ENCODE assay signal across 14 mouse cellular contexts in genomic region chr1:125808426-125808825, GRCm38 (mm10).
DNase-seq lines count a peak whose midpoint lies in the region; ATAC-seq and TF ChIP-seq lines count a peak whose summit lies in the region.
"Had no signal": no experiment of that assay in that cellular context is flagged by ENCODE, and none has a peak within 500 bp of the region (broad histone marks: within the 10 kb centered on the region; RNA-seq: fewer than 3 reads in every experiment).

No protein-coding gene starts in this region.

- no peaks in the 10 kb centered on the region for H3K4me1 ChIP-seq in embryonic facial prominence, embryonic 13.5 days
- no peaks in the 10 kb centered on the region for H3K4me1 ChIP-seq in embryonic facial prominence, embryonic 10.5 days
- H3K4me1 ChIP-seq in midbrain, embryonic 15.5 days, result no peaks in the 10 kb centered on the region
- no peaks in the 10 kb centered on the region for H3K4me1 ChIP-seq in midbrain, embryonic 10.5 days
- H3K4me1 ChIP-seq: intestine, embryonic 15.5 days; neural tube, embryonic 12.5 days had no signal

- no peak overlapping the region for H3K4me2 ChIP-seq in embryonic facial prominence, embryonic 13.5 days
- no peak overlapping the region for H3K4me2 ChIP-seq in midbrain, embryonic 15.5 days
- H3K4me2 ChIP-seq: intestine, embryonic 15.5 days; neural tube, embryonic 12.5 days had no signal

- no peaks in the 10 kb centered on the region for H3K36me3 ChIP-seq in embryonic facial prominence, embryonic 13.5 days
- H3K36me3 ChIP-seq in embryonic facial prominence, embryonic 10.5 days (replicated peaks), result no peaks in the 10 kb centered on the region
- no peaks in the 10 kb centered on the region for H3K36me3 ChIP-seq in midbrain, embryonic 15.5 days (replicated peaks)
- no peaks in the 10 kb centered on the region for H3K36me3 ChIP-seq in midbrain, embryonic 10.5 days
- H3K36me3 ChIP-seq: intestine, embryonic 15.5 days; neural tube, embryonic 12.5 days had no signal

- 41% methylated on average over 2 of the region's 2 CpGs for WGBS in embryonic facial prominence, embryonic 13.5 days
- WGBS in embryonic facial prominence, embryonic 10.5 days, result 67% methylated on average over 2 of the region's 2 CpGs
- WGBS in midbrain, embryonic 15.5 days, result 76% methylated on average over 2 of the region's 2 CpGs
- WGBS in midbrain, embryonic 10.5 days, result 73% methylated on average over 2 of the region's 2 CpGs

- no peak for TF ChIP-seq CTCF in gastrocnemius, adult 2 months (IDR thresholded peaks at IDR 0.05)

- H3K27ac ChIP-seq in embryonic facial prominence, embryonic 13.5 days, result no peak overlapping the region
- H3K27ac ChIP-seq in embryonic facial prominence, embryonic 10.5 days (replicated peaks), result no peak overlapping the region
- no peak overlapping the region for H3K27ac ChIP-seq in midbrain, embryonic 15.5 days
- H3K27ac ChIP-seq in midbrain, embryonic 10.5 days (replicated peaks), result no peak overlapping the region
- H3K27ac ChIP-seq in gastrocnemius, adult 2 months, result no peak overlapping the region
- H3K27ac ChIP-seq: intestine, embryonic 15.5 days; macrophage; neural tube, embryonic 12.5 days had no signal

- H3K4me3 ChIP-seq in embryonic facial prominence, embryonic 13.5 days, result no peak overlapping the region
- no peak overlapping the region for H3K4me3 ChIP-seq in embryonic facial prominence, embryonic 10.5 days
- no peak overlapping the region for H3K4me3 ChIP-seq in midbrain, embryonic 15.5 days
- no peak overlapping the region for H3K4me3 ChIP-seq in midbrain, embryonic 10.5 days
- H3K4me3 ChIP-seq in gastrocnemius, adult 2 months, result no peak overlapping the region
- H3K4me3 ChIP-seq: intestine, embryonic 15.5 days; neural tube, embryonic 12.5 days had no signal

- no peak overlapping the region for H3K9ac ChIP-seq in embryonic facial prominence, embryonic 13.5 days
- H3K9ac ChIP-seq in midbrain, embryonic 15.5 days, result no peak overlapping the region
- H3K9ac ChIP-seq: intestine, embryonic 15.5 days; neural tube, embryonic 12.5 days had no signal

- peak; percentile 26; the same call in 1 of the 2 replicates for ATAC-seq in embryonic facial prominence, embryonic 13.5 days (ENCODE audit: insufficient number of reproducible peaks, insufficient read depth, low FRiP score, low TSS enrichment, low read depth)
- 0 out of 2 replicates have a peak, but pooled peaks have one; percentile 27 for ATAC-seq in midbrain, embryonic 15.5 days (replicated peaks)
- ATAC-seq: intestine, embryonic 15.5 days had no signal

- intact Hi-C loops in gastrocnemius, adult 2 months (cut with DNase I), result no loop called here

- H3K9me3 ChIP-seq in embryonic facial prominence, embryonic 13.5 days, result no peaks in the 10 kb centered on the region
- H3K9me3 ChIP-seq in embryonic facial prominence, embryonic 10.5 days, result no peaks in the 10 kb centered on the region
- H3K9me3 ChIP-seq in midbrain, embryonic 15.5 days, result no peaks in the 10 kb centered on the region
- no peaks in the 10 kb centered on the region for H3K9me3 ChIP-seq in midbrain, embryonic 10.5 days (replicated peaks)
- H3K9me3 ChIP-seq: intestine, embryonic 15.5 days; neural tube, embryonic 12.5 days had no signal

- H3K27me3 ChIP-seq in embryonic facial prominence, embryonic 13.5 days, result no peaks in the 10 kb centered on the region
- H3K27me3 ChIP-seq in embryonic facial prominence, embryonic 10.5 days (replicated peaks; ENCODE audit: low read depth, poor library complexity, severe bottlenecking), result no peaks in the 10 kb centered on the region
- H3K27me3 ChIP-seq in midbrain, embryonic 15.5 days (replicated peaks), result no peaks in the 10 kb centered on the region
- H3K27me3 ChIP-seq in midbrain, embryonic 10.5 days (ENCODE audit: low read depth, poor library complexity, severe bottlenecking), result no peaks in the 10 kb centered on the region
- H3K27me3 ChIP-seq: intestine, embryonic 15.5 days; neural tube, embryonic 12.5 days had no signal

- DNase-seq in embryonic facial prominence, embryonic 10.5 days (ENCODE audit: low spot score), result no peak
- DNase-seq in midbrain, embryonic 10.5 days (ENCODE audit: low spot score), result no peak
- peak; percentile 29 to 41 for DNase-seq in layer of hippocampus, adult 8-10 months (ENCODE audit: low spot score in 2 of 2)
- DNase-seq in right cerebral cortex, postnatal 4 days, result peak; percentile 61
- no peak for DNase-seq in heart, adult 18-20 months
- no peak for DNase-seq in gastrocnemius, adult 2 months
- DNase-seq: adrenal gland, postnatal 10 days; cerebellum, adult 9-10 months; heart, adult 11 months had no signal

Comparison
In these comparisons a context has a peak if more than half of its experiments do, and no peak if none do; other contexts are left out.
1. DNase-seq: peak in layer of hippocampus, adult 8-10 months (2 of 2) and right cerebral cortex, postnatal 4 days (single experiment); none in embryonic facial prominence, embryonic 10.5 days (single experiment), midbrain, embryonic 10.5 days (single experiment), heart, adult 18-20 months (0 of 2) and gastrocnemius, adult 2 months (single experiment).